Mouse (Mus musculus): ENCODE measurements around the gene Zfpm1.
A peak's percentile ranks its signal among the peaks of the same experiment; 100 is the strongest.
"Not testable (repeated sequence)": the region's sequence is repeated elsewhere in the genome, so short reads cannot be mapped to it uniquely, and the experiment has no call there.

Zfpm1 gene

DNA sequence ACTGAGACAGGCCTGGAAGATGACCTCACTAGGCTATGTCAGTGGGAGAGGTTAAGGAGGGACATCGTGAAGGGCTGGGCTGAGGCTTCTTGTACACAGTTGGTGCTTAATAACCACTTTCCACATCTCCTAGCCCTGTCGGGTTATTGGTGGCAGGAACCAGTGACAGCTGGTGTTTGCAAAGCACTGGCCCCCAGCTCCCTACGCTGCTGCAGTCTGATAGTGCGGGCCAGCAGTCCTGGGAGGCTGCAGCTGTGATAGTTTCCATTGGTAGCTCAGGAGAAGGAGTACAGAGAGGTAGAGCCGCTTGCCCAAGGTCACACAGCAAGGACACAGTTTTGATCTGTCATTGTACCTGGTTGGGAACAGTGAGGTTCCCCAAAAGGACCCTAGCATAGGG, 19.9 kb downstream of the Zfpm1 start:
- DNase-seq, result no peak

GRCm38 (mm10) chr8:122303451-122303850, 21.5 kb downstream of the Zfpm1 start:
- DNase-seq, result no peak

DNA sequence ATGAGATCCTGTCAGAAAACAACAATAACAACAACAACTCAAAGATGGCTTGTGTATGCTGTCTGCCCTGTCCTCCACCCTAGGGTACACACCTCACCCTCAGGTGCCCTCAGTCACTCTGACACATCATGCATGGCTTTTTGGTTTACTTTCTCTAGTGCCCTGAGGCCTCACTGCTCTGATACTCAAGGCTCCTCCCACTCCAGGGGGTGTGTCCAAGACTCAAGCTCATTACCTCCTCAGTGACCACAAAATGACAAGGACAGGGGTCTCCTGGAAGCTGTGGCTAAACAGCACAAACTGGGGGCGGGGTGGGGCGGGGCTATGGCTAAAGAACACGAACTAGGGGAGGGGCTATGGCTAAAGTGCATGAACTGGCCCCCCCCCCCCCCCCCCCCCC, 22.1 kb downstream of the Zfpm1 start:
- DNase-seq, result no peak

GRCm38 (mm10) chr8:122306660-122307399, 24.9 kb downstream of the Zfpm1 start:
- DNase-seq, result no peak

DNA sequence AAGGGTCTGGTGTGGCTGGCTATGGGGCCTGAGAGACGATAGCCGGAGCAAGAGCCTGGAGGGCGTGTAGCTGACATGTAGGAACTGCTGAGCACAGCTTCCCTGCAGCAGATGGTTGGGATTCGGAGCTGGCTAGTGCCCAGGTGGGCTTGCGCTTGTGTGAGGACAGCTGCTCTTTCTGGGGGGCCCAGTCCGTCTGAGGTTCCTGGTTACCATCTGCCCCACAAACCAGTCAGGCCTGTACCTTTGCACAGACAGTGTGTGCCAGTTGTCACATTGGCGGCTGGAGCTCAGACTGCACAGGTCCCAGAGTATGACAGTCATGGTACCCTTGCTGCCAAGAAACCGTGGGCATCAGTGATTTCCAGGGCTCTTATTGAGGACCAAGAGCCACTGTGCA, 25.9 kb downstream of the Zfpm1 start:
- no peak for DNase-seq

DNA sequence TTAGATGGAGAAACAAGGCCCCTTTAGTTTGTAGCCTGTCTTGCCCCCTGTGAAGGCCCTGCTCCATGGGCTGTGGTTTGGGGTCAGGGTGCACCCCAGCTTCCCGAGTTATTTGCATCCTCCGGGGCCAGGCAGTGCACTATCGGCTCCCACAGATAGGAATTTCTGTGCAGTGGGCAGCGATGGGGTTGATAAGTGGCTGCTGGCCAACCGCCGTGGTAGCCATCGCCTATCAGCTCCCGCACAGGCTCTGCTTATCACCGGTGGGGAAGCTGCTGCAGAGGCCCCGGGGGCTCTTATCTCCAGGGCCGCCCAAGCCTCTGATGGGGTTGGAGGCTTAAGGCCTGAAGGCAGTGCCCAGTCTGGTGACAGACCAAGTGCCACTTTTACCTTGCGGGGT, 27.3 kb downstream of the Zfpm1 start:
- DNase-seq, result no peak

DNA sequence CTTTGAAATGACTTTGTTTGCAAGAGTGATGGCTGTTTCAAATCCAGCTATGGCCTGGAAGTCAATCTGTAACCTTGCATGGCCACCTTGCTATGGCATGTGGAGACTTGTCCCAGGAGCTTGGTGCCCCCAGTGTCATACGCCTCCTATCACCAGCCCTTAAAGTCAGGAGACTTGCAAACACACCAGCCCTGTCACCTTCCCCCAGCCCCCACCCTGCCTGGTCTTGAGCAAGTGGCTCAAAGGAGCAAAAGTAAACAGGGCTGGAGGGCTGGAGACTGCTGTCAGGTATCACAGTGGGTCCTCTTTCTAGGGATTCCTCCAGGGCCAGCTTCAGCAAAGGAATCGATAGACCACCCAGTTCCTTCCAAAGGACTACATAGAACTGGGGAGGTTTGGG, 29.2 kb downstream of the Zfpm1 start:
- DNase-seq, result no peak

DNA sequence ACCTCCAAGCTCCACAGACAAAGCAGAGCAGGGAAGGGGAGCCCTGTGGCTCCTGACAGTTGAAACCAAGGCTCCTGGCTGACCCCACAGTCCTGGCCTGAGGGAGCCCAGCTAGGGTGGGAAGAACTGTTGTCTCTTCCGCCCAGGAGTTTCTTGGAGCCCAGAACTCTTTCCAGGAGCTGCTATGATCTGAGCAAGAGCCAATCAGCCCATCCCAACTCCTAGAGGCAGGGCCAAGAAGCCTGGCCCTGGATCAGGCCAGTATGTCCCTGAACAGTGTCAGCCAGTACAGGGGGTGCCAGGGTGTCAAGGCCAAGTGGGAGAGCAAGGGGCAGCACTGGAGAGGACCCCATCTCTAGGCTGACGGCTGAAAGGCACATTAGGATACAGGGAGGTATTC, 30.6 kb downstream of the Zfpm1 start:
- DNase-seq, result no peak

GRCm38 (mm10) chr8:122313310-122313709, 31.4 kb downstream of the Zfpm1 start:
- no peak for DNase-seq

- peak; percentile 49 for DNase-seq
These were observed 33.1 kb downstream of the Zfpm1 start for GRCm38 (mm10) chr8:122314899-122315496.

GRCm38 (mm10) chr8:122316402-122316801, 34.5 kb downstream of the Zfpm1 start:
- no peak for DNase-seq

- no peak for DNase-seq
These were observed 36.1 kb downstream of the Zfpm1 start for GRCm38 (mm10) chr8:122317918-122318475.

DNA sequence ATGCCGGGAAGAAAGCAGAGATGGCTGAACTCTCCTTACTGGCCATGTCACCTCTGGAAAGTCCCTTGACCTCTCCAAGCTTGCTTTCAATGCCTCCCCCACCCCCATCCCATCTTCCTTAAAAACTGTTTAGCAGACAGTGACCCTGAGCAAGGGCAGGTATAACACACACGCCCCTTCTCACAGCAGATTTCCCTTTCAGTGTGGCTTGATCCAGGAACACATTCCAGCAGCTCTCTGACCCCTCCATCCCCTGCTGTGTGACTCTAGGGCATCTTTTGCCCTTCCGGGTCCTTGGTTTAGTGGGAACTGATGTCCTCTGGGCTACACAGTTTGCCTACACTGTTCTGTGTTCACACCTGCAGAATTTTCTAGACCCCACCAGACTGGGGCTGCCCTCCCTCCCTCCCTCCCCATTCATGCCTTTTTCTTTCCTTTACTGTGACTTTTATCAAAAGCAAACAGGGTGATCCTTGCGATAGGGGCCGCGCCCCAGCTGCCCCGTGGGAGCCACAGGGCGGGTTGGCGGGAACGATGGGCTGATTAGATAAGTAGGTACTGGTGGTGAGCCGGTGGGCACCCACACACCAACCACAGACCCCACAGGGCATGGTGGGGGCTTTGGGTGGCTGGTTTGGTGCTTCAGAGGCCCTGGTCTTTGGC, 37.2 kb downstream of the Zfpm1 start:
- DNase-seq, result no peak

- DNase-seq, result no peak
These were observed 37.8 kb downstream of the Zfpm1 start for GRCm38 (mm10) chr8:122319708-122320075.

DNA sequence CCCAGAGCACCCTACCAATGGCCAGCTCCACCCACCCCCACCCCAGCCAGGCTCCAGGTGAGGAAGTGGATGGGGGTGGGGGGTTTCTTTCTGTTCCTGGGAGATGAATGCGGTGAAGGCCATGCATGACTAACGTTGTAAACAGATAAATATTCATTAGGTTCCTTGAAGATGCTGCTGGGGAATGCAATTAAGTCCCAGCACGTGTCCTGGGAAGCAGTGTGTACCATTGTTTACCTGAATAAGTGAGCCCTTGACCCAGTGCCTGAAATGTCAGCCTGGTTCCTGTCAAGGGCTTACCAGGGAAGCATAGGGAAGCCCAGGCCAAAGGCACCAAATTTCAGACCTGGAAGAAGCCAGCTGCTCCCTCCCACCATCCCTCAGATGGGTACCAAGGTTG, 38.6 kb downstream of the Zfpm1 start:
- DNase-seq, result no peak

DNA sequence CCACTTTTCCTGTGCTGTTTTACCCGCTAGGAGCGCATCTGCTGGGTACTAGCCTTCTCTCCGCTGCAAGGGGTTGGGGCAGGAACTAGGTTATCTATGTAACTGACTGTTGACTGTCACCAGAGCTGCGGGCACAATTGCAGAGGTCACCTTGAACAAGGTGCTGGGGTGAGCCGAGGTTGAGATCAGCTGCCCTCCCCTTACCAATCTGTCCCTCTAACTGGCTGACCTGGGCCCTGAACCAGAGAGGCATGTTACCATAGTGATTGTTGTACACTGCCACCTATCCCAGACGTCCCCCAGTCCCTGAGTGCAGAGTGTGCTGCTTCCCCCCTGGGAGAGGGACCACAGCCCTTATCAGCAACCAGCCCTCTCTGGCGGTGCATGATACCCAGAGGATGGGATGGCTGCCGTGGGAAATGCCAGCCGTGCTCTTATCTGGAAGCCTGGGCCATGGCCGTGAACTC, 39.5 kb downstream of the Zfpm1 start:
- no peak for DNase-seq

DNA sequence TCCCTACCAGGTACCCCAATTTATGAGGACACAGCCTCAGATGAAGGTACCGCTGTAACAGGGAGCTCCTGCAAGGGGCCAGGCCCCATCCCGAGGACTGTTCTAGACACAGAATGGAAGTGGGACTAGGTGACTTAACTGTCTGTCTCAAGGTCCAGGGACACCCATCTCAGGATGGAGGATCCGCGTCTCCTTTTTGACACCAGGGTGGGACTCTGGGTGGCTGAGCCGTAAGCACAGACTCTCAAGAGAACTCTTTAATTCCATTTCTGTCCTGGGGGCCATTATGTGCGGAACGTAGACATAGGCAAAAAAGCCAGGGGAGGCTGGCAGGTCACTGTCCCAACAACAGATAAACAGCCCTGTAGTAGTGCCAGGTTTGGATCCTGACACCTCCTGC, 40.2 kb downstream of the Zfpm1 start:
- no peak for DNase-seq

GRCm38 (mm10) chr8:122322792-122323191, 40.9 kb downstream of the Zfpm1 start:
- no peak for DNase-seq

- not testable (repeated sequence) for DNase-seq
These were observed 42.0 kb downstream of the Zfpm1 start for GRCm38 (mm10) chr8:122323951-122324402.

DNA sequence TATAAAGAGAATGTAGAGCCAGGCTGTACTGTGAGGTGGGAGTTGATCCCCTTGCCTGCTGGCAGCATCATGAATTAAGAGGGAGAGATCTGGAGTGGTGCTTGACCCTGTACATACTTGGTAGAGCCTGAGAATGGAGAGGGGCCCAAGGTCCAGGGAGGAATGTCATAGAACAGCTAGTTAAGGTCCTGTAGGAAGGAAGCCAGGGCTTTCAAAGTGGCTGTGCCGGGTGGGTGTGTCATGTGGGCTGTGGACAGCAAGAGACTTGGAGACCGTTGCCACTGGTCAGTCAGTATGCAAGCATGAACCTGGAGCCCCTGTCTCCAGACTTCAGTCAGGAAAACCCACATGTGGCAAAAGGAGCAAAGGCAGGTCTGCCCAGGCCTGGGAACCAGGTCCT, 43.3 kb downstream of the Zfpm1 start:
- DNase-seq, result no peak

- no peak for DNase-seq
These were observed 44.2 kb downstream of the Zfpm1 start for GRCm38 (mm10) chr8:122326114-122326542.

GRCm38 (mm10) chr8:122329072-122329471, 47.1 kb downstream of the Zfpm1 start:
- no peak for DNase-seq

GRCm38 (mm10) chr8:122329553-122330239, 47.8 kb downstream of the Zfpm1 start:
- DNase-seq, result no peak
